Mouse (Mus musculus) midbrain, embryonic 13.5 days (tissue): ENCODE results near the gene Myod1. TPM values are rescaled to one million over a fixed set of nuclear protein-coding genes. Genes with fewer than 3 reads are reported as not detected.

Experiments
- ATAC-seq: fragments of 200-750 bp; cut with Nextera tagmentation; 2 replicates; pipeline ENCODE4 v1.8.0; 2017; ENCODE audit warnings: mild to moderate bottlenecking, moderate TSS enrichment, moderate library complexity
- H3K27ac ChIP-seq: fragments of 300-500 bp; sonication (generic); 2 replicates; pipeline ENCODE4 v1.5.1; 2015; ENCODE audit warnings: inconsistent platforms, mild to moderate bottlenecking, moderate library complexity
- H3K27me3 ChIP-seq: fragments of 300-500 bp; sonication (generic); 2 replicates; pipeline ENCODE4 v1.6.1; 2015; ENCODE audit warnings: mild to moderate bottlenecking, inconsistent platforms
- H3K36me3 ChIP-seq: fragments of 300-500 bp; sonication (generic); 2 replicates; pipeline ENCODE4 v1.6.1; 2015; ENCODE audit warnings: mild to moderate bottlenecking, inconsistent platforms
- H3K4me1 ChIP-seq: fragments of 300-500 bp; sonication (generic); replicated peaks from 2 replicates; pipeline ENCODE4 v1.6.1; 2015; ENCODE audit warnings: inconsistent platforms
- H3K4me2 ChIP-seq: fragments of 300-500 bp; sonication (generic); replicated peaks from 2 replicates; pipeline ENCODE4 v1.6.1; 2015; ENCODE audit warnings: moderate library complexity, mild to moderate bottlenecking, inconsistent platforms
- H3K4me3 ChIP-seq: fragments of 300-500 bp; sonication (generic); replicated peaks from 2 replicates; pipeline ENCODE4 v1.5.1; 2015; ENCODE audit warnings: mild to moderate bottlenecking, inconsistent platforms
- H3K9ac ChIP-seq: fragments of 300-500 bp; sonication (generic); replicated peaks from 2 replicates; pipeline ENCODE4 v1.6.1; 2015; ENCODE audit warnings: mild to moderate bottlenecking, inconsistent platforms
- H3K9me3 ChIP-seq: fragments of 300-500 bp; sonication (generic); 2 replicates; pipeline ENCODE4 v1.6.1; 2016; ENCODE audit warnings: mild to moderate bottlenecking, inconsistent platforms
- WGBS: fragments of 180-500 bp; shearing (Covaris S2); methylation state at CpG from one replicate; pipeline ENCODE4 v1.1.7; 2015; 5-methylcytosine and 5-hydroxymethylcytosine counted together
- polyA plus RNA-seq: library from polyadenylated mRNA; unstranded; fragments of >200 nt; fragmentation: Nextera tagmentation; extraction: Ambion mirVana; gene quantifications from 2 replicates; pipeline ENCODE4 v1.2.1, GENCODE M21; 2015

Myod1 gene
- polyA plus RNA-seq, 1 experiment from 2014 or later, result not detected

- Histone ChIP-seq H3K4me3 (no peak overlapping the region), H3K4me1 (peaks cover 66% of the 10 kb centered on the region), H3K27ac (peak overlapping the region; percentile 81), H3K36me3 (no peaks in the 10 kb centered on the region), H3K27me3 (no peaks in the 10 kb centered on the region), H3K9me3 (no peaks in the 10 kb centered on the region), H3K4me2 (peak overlapping the region; percentile 38), H3K9ac (no peak overlapping the region)
- 28% methylated on average over 8 of the region's 8 CpGs for WGBS
- peak; percentile 69 for ATAC-seq
Measured at GRCm38 (mm10) chr7:46422052-46422763, 45.9 kb downstream of the Myod1 start.

DNA sequence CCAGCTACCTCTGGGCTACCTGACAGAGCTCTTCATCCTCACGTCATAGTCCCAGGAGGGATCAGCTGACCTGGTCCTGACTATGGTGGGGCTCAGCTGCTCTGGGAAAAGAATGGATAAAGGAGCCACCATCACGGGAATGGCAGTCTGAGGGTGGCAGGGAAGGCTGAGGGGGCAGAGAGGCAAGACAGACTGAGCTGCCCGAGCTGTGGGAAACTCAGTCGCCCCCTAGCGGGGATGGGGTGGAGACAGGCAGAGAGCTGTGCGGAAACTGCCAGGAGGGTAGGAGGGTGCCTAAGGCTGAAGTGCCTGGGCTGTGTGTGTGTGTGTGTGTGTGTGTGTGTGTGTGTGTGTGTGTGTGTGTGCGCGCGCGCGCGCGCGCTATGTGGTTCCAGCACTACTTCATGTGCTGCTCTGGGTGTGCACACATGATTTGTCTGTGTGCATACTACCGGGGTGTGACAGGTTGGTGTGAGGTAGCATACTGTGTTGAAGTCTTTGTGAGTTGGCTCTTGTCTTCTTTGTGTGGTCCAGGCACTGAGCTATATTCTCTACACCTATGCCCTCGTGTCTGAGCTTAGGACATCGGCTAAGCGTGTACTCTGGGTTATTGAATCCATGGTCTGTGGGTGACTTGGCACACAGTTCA lies 46.6 kb downstream of the Myod1 start:
- no peaks in the 10 kb centered on the region for H3K27me3 ChIP-seq
- ATAC-seq, result peak; percentile 78
- 56% methylated on average over 18 of the region's 18 CpGs for WGBS
- H3K27ac ChIP-seq, result peak overlapping the region; percentile 81
- H3K4me3 ChIP-seq, result no peak overlapping the region
- H3K36me3 ChIP-seq, result peaks cover 7% of the 10 kb centered on the region
- H3K4me1 ChIP-seq, result peaks cover 62% of the 10 kb centered on the region
- peak overlapping the region; percentile 38 for H3K4me2 ChIP-seq
- H3K9ac ChIP-seq, result no peak overlapping the region
- no peaks in the 10 kb centered on the region for H3K9me3 ChIP-seq

DNA sequence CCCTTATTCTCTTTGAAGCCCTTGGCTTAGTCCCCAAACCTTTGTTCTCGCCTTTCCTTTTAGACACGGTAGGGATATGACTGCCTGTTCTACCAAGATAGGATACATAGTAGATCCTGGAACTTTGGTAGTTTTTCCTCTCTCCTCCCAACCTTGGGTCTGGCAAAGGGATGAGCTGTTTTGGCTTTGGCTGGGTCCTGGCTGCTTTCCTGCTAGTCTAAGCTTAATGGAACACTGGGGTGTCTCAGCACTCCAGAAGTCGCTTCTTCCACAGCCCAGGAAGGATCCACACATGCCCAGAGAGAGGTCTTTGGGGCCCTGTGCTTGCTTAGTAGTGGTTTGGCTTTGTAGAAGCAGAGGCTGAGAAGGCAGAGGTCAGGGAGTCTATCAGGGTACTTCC lies 47.7 kb downstream of the Myod1 start:
- H3K4me1 ChIP-seq, result peaks cover 52% of the 10 kb centered on the region
- H3K4me3 ChIP-seq, result no peak overlapping the region
- peaks cover 12% of the 10 kb centered on the region for H3K36me3 ChIP-seq
- H3K9me3 ChIP-seq, result no peaks in the 10 kb centered on the region
- 63% methylated on average over 3 of the region's 3 CpGs for WGBS
- H3K4me2 ChIP-seq, result no peak overlapping the region
- no peaks in the 10 kb centered on the region for H3K27me3 ChIP-seq
- ATAC-seq, result no peak
- H3K27ac ChIP-seq, result no peak overlapping the region
- no peak overlapping the region for H3K9ac ChIP-seq

DNA sequence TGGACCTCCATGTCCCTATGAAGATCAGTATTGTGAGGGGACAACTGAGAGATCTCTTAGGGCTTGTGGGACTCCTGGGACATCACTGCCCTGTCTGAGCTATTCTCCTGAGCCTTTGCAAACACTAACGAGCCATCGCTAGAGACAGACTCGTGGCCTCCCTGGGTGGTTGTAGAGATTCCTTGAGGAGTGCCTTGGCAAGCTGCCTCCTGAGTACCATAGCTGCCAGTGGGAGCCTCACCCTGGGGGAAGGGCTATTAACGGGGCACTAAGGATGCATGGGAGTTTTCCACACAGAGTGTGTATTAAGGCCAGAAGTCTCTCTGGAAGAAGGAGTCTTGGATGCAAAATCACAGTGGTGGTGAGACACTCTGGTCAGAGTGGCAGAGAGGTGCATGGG lies 48.7 kb downstream of the Myod1 start:
- Histone ChIP-seq H3K9me3 (no peaks in the 10 kb centered on the region), H3K4me3 (no peak overlapping the region), H3K4me1 (peaks cover 52% of the 10 kb centered on the region), H3K27me3 (no peaks in the 10 kb centered on the region), H3K9ac (no peak overlapping the region), H3K27ac (no peak overlapping the region), H3K4me2 (no peak overlapping the region), H3K36me3 (peaks cover 12% of the 10 kb centered on the region)
- WGBS, result 66% methylated on average over 4 of the region's 4 CpGs
- ATAC-seq, result no peak

Other genes starting within 250 kb of the Myod1 start
- gene Abcc8, start 196.4 kb upstream of the Myod1 start, polyA plus RNA-seq, result 2.3 and 3.2 TPM in 2 replicates
- gene Ush1c, start 138.0 kb upstream of the Myod1 start, polyA plus RNA-seq, result 1.8 and 2.2 TPM in 2 replicates
- gene Otog, start 135.5 kb upstream of the Myod1 start, polyA plus RNA-seq, result 0.09 TPM in 1 of 2 replicates, not detected in the other
- 8.0 and 8.5 TPM in 2 replicates for gene Kcnc1, start 20.0 kb downstream of the Myod1 start, polyA plus RNA-seq